Mouse (Mus musculus) liver, embryonic 15.5 days (tissue): ENCODE results near the gene Ofd1. TPM values are rescaled to one million over a fixed set of nuclear protein-coding genes. Genes with fewer than 3 reads are reported as not detected.

Experiments used
- ATAC-seq: fragments of 200-750 bp; cut with Nextera tagmentation; 2 replicates; pipeline ENCODE4 v1.8.0; 2017; ENCODE audit warnings: moderate number of reproducible peaks, mild to moderate bottlenecking, moderate library complexity; ENCODE audit not compliant: insufficient read depth
- H3K27ac ChIP-seq: fragments of 300-500 bp; sonication (generic); replicated peaks from 2 replicates; pipeline ENCODE4 v1.5.1; 2015; ENCODE audit warnings: mild to moderate bottlenecking, inconsistent platforms
- H3K27me3 ChIP-seq: fragments of 300-500 bp; sonication (generic); 2 replicates; pipeline ENCODE4 v1.6.1; 2015; ENCODE audit warnings: mild to moderate bottlenecking, inconsistent platforms
- H3K36me3 ChIP-seq: fragments of 300-500 bp; sonication (generic); replicated peaks from 2 replicates; pipeline ENCODE4 v1.6.1; 2015; ENCODE audit warnings: moderate library complexity, mild to moderate bottlenecking, inconsistent platforms
- H3K4me1 ChIP-seq: fragments of 300-500 bp; sonication (generic); replicated peaks from 2 replicates; pipeline ENCODE4 v1.6.1; 2015; ENCODE audit warnings: inconsistent platforms
- H3K4me2 ChIP-seq: fragments of 300-500 bp; sonication (generic); 2 replicates; pipeline ENCODE4 v1.6.1; 2015; ENCODE audit warnings: moderate library complexity, mild to moderate bottlenecking, inconsistent platforms
- H3K4me3 ChIP-seq: fragments of 300-500 bp; sonication (generic); replicated peaks from 2 replicates; pipeline ENCODE4 v1.5.1; 2015; ENCODE audit warnings: mild to moderate bottlenecking, inconsistent platforms
- H3K9ac ChIP-seq: fragments of 300-500 bp; sonication (generic); 2 replicates; pipeline ENCODE4 v1.6.1; 2015; ENCODE audit warnings: moderate library complexity, mild to moderate bottlenecking, inconsistent platforms
- H3K9me3 ChIP-seq: fragments of 300-500 bp; sonication (generic); replicated peaks from 2 replicates; pipeline ENCODE4 v1.6.1; 2016; ENCODE audit warnings: inconsistent platforms
- WGBS: fragments of 180-500 bp; shearing (Covaris S2); methylation state at CpG from one replicate; pipeline ENCODE4 v1.1.7; 2015; ENCODE audit warnings: mixed read lengths; ENCODE audit not compliant: insufficient replicate concordance; 5-methylcytosine and 5-hydroxymethylcytosine counted together
- polyA plus RNA-seq: library from polyadenylated mRNA; unstranded; fragments of >200 nt; fragmentation: Nextera tagmentation; extraction: Ambion mirVana; gene quantifications from 2 replicates; pipeline ENCODE4 v1.2.1, GENCODE M21; 2015

The Ofd1 gene
- polyA plus RNA-seq, 1 experiment from 2014 or later: 2.2 TPM

GRCm38 (mm10) chrX:166359927-166360440 lies 80.5 kb downstream of the Ofd1 start:
- Histone ChIP-seq H3K9me3 (no peaks in the 10 kb centered on the region), H3K4me2 (no peak overlapping the region), H3K4me3 (no peak overlapping the region), H3K27me3 (no peaks in the 10 kb centered on the region), H3K36me3 (no peaks in the 10 kb centered on the region), H3K27ac (no peak overlapping the region), H3K9ac (no peak overlapping the region), H3K4me1 (no peaks in the 10 kb centered on the region)
- no peak for ATAC-seq
- WGBS: 55% methylated on average over 2 of the region's 2 CpGs

GRCm38 (mm10) chrX:166358955-166359354 lies 81.5 kb downstream of the Ofd1 start:
- ATAC-seq: no peak
- WGBS: 46% methylated on average over 2 of the region's 2 CpGs

DNA sequence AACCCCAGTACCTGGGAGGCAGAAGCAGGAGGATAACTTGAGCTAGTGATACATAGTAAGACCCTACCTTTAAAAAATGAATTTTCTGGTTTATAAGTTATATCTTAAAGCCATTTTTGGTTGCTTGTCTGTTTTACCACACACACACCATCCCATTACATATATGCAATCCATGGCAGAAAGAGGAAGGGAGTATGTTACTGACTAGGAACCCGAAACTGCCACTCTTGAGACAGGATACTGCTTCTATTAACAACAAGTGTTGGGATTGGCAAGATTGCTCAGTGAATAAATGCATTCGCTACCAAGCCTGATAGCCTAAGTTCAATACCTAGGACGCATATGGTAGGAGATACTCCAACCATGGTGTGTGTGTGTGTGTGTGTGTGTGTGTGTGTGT lies 84.2 kb downstream of the Ofd1 start:
- WGBS: 66% methylated on average over 3 of the region's 3 CpGs
- H3K9me3 ChIP-seq: no peaks in the 10 kb centered on the region
- no peaks in the 10 kb centered on the region for H3K4me1 ChIP-seq
- no peak overlapping the region for H3K4me3 ChIP-seq
- H3K4me2 ChIP-seq: no peak overlapping the region
- H3K27ac ChIP-seq: no peak overlapping the region
- no peaks in the 10 kb centered on the region for H3K36me3 ChIP-seq
- H3K9ac ChIP-seq: no peak overlapping the region
- no peaks in the 10 kb centered on the region for H3K27me3 ChIP-seq
- no peak for ATAC-seq

More at GRCm38 (mm10) chrX:166358955-166359354, 81.5 kb downstream of the Ofd1 start:
- no peaks in the 10 kb centered on the region for H3K4me1 ChIP-seq
- no peak overlapping the region for H3K27ac ChIP-seq
- no peak overlapping the region for H3K9ac ChIP-seq
- no peak overlapping the region for H3K4me2 ChIP-seq
- H3K36me3 ChIP-seq: no peaks in the 10 kb centered on the region
- H3K27me3 ChIP-seq: no peaks in the 10 kb centered on the region
- no peak overlapping the region for H3K4me3 ChIP-seq
- no peaks in the 10 kb centered on the region for H3K9me3 ChIP-seq

DNA sequence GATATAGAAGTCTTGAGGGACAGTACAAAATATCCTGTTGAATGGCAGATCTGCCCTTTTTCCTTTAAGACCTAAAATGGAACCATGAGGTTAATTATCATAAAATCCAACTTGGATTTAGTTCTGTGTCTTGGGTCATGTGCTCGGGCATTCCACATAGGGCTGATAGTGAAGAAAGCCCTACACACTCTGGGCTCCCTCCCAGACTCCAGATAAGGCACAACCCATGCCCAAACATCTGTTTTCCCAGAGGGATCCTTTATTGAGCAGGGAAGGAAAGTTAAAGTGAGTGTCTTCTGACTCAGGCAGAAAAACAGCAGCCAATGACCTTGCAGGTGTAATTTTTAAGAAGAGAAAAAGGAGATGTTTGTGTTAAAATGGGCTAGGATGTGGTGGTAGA lies 85.6 kb downstream of the Ofd1 start:
- Histone ChIP-seq H3K4me3 (no peak overlapping the region), H3K4me2 (no peak overlapping the region), H3K27ac (no peak overlapping the region), H3K9me3 (no peaks in the 10 kb centered on the region), H3K36me3 (no peaks in the 10 kb centered on the region), H3K27me3 (no peaks in the 10 kb centered on the region), H3K4me1 (no peaks in the 10 kb centered on the region), H3K9ac (no peak overlapping the region)
- 29% methylated on average over 1 of the region's 1 CpGs for whole genome bisulfite sequencing
- no peak for ATAC-seq

GRCm38 (mm10) chrX:166353412-166353811 lies 87.1 kb downstream of the Ofd1 start:
- Histone ChIP-seq H3K4me1 (no peaks in the 10 kb centered on the region), H3K9ac (no peak overlapping the region), H3K9me3 (no peaks in the 10 kb centered on the region), H3K4me2 (no peak overlapping the region), H3K27me3 (no peaks in the 10 kb centered on the region), H3K36me3 (no peaks in the 10 kb centered on the region), H3K4me3 (no peak overlapping the region), H3K27ac (no peak overlapping the region)
- ATAC-seq: no peak
- 39% methylated on average over 2 of the region's 2 CpGs for WGBS

- 19% methylated on average over 6 of the region's 6 CpGs for WGBS
- Histone ChIP-seq H3K9me3 (no peaks in the 10 kb centered on the region), H3K9ac (no peak overlapping the region), H3K36me3 (no peaks in the 10 kb centered on the region), H3K4me3 (no peak overlapping the region), H3K4me1 (no peaks in the 10 kb centered on the region), H3K27me3 (no peaks in the 10 kb centered on the region), H3K27ac (no peak overlapping the region), H3K4me2 (no peak overlapping the region)
- ATAC-seq: no peak
These were observed 88.7 kb downstream of the Ofd1 start for GRCm38 (mm10) chrX:166351790-166352189.

DNA sequence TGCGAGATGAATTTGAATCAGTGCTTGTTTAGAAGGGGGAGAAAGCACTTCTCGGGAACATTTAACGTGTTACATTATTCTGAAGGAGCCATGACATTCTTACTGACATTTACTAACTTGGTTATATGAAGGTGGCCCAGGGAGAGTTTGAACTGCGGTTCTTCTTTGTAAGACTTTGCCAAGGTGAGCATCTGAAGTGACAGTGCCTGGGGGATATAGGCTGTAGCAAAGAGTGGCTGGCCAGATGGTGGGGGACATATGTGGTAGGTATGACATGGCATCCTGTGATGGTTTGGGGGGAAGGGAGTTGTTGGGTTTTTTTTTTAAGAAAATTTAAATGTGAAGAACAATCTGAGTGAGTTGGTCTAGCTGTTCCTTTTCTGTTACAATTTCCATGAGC lies 91.9 kb downstream of the Ofd1 start:
- no peaks in the 10 kb centered on the region for H3K36me3 ChIP-seq
- ATAC-seq: no peak
- no peak overlapping the region for H3K27ac ChIP-seq
- no peaks in the 10 kb centered on the region for H3K4me1 ChIP-seq
- H3K9ac ChIP-seq: no peak overlapping the region
- H3K4me2 ChIP-seq: no peak overlapping the region
- WGBS: 71% methylated on average over 4 of the region's 4 CpGs
- H3K9me3 ChIP-seq: no peaks in the 10 kb centered on the region
- H3K4me3 ChIP-seq: no peak overlapping the region
- H3K27me3 ChIP-seq: no peaks in the 10 kb centered on the region

GRCm38 (mm10) chrX:166348086-166348485 lies 92.4 kb downstream of the Ofd1 start:
- Histone ChIP-seq H3K9me3 (no peaks in the 10 kb centered on the region), H3K4me3 (no peak overlapping the region), H3K4me1 (no peaks in the 10 kb centered on the region), H3K9ac (no peak overlapping the region), H3K27me3 (no peaks in the 10 kb centered on the region), H3K27ac (no peak overlapping the region), H3K4me2 (no peak overlapping the region), H3K36me3 (no peaks in the 10 kb centered on the region)
- 77% methylated on average over 6 of the region's 6 CpGs for WGBS
- no peak for ATAC-seq

GRCm38 (mm10) chrX:166344228-166345015 lies 96.1 kb downstream of the Ofd1 start:
- no peaks in the 10 kb centered on the region for H3K9me3 ChIP-seq
- no peaks in the 10 kb centered on the region for H3K27me3 ChIP-seq
- no peak overlapping the region for H3K4me2 ChIP-seq
- 31% methylated on average over 10 of the region's 10 CpGs for WGBS
- no peaks in the 10 kb centered on the region for H3K4me1 ChIP-seq
- H3K27ac ChIP-seq: no peak overlapping the region
- ATAC-seq: no peak
- no peak overlapping the region for H3K9ac ChIP-seq
- H3K4me3 ChIP-seq: no peak overlapping the region
- no peaks in the 10 kb centered on the region for H3K36me3 ChIP-seq

DNA sequence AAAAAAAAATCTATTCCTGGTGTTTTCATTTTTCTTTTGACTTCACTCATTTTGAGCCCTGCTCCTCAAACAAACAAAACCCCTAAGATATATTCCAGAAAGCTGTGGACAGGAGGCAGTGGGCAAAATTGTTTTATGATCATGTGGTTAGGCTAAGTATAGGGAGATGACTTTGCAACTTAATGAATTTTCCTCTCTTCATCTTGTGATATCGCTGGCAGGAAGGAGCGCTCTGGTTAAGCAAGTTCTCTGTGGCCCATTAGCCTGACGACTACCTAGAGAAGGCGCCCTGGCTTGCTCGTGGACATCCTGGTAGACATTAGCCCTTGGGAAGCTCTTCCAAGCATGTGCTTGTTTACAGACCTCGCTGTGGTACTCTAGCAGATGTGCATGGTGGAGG lies 98.7 kb downstream of the Ofd1 start:
- no peak overlapping the region for H3K4me3 ChIP-seq
- H3K9ac ChIP-seq: no peak overlapping the region
- no peaks in the 10 kb centered on the region for H3K4me1 ChIP-seq
- WGBS: 59% methylated on average over 6 of the region's 6 CpGs
- H3K4me2 ChIP-seq: no peak overlapping the region
- H3K36me3 ChIP-seq: no peaks in the 10 kb centered on the region
- no peaks in the 10 kb centered on the region for H3K9me3 ChIP-seq
- no peaks in the 10 kb centered on the region for H3K27me3 ChIP-seq
- ATAC-seq: no peak
- H3K27ac ChIP-seq: no peak overlapping the region
